Mouse (Mus musculus): ENCODE measurements around the gene Rps6kb1. TPM values are rescaled to one million over a fixed set of nuclear protein-coding genes. Genes with fewer than 3 reads are reported as not detected.

The Rps6kb1 gene
- polyA plus RNA-seq, 1 experiment from 2014 or later, result 66.4 TPM

GRCm38 (mm10) chr11:86516620-86517019, 28.0 kb downstream of the Rps6kb1 start:
- DNase-seq (ENCODE audit: low spot score) (no peak), ATAC-seq (replicated peaks; ENCODE audit: low FRiP score) (no peak)
- Histone ChIP-seq H3K4me1 (replicated peaks; ENCODE audit: control insufficient read depth, insufficient read depth, low read length) (no peaks in the 10 kb centered on the region), H3K36me3 (ENCODE audit: control insufficient read depth, insufficient read depth, low read length) (peaks cover 10% of the 10 kb centered on the region), H3K9ac (ENCODE audit: low read length) (no peak overlapping the region), H3K27ac (ENCODE audit: low read depth, low read length) (no peak overlapping the region), H3K4me2 (ENCODE audit: low read depth, low read length, severe bottlenecking) (no peak overlapping the region), H3K9me3 (ENCODE audit: control insufficient read depth, low read length) (no peaks in the 10 kb centered on the region), H3K4me3 (ENCODE audit: low read depth, low read length) (no peak overlapping the region), H3K27me3 (ENCODE audit: control insufficient read depth, insufficient read depth, low read length) (no peaks in the 10 kb centered on the region)
- WGBS, result 89% methylated on average over 3 of the region's 3 CpGs

- Histone ChIP-seq H3K9me3 (ENCODE audit: control insufficient read depth, low read length) (no peaks in the 10 kb centered on the region), H3K4me2 (ENCODE audit: low read depth, low read length, severe bottlenecking) (no peak overlapping the region), H3K36me3 (ENCODE audit: control insufficient read depth, insufficient read depth, low read length) (peaks cover 6% of the 10 kb centered on the region; the same call in 1 of the 2 replicates), H3K4me1 (replicated peaks; ENCODE audit: control insufficient read depth, insufficient read depth, low read length) (no peaks in the 10 kb centered on the region), H3K27ac (ENCODE audit: low read depth, low read length) (no peak overlapping the region), H3K27me3 (ENCODE audit: control insufficient read depth, insufficient read depth, low read length) (no peaks in the 10 kb centered on the region), H3K4me3 (ENCODE audit: low read depth, low read length) (no peak overlapping the region), H3K9ac (ENCODE audit: low read length) (no peak overlapping the region)
- no peak for DNase-seq (ENCODE audit: low spot score)
- WGBS, result 90% methylated on average over 2 of the region's 2 CpGs
- no peak for ATAC-seq (replicated peaks; ENCODE audit: low FRiP score)
Measured at GRCm38 (mm10) chr11:86507991-86508390, 36.6 kb downstream of the Rps6kb1 start.

GRCm38 (mm10) chr11:86507334-86507733, 37.3 kb downstream of the Rps6kb1 start:
- no peak overlapping the region for H3K27ac ChIP-seq (ENCODE audit: low read depth, low read length)
- no peak overlapping the region for H3K4me3 ChIP-seq (ENCODE audit: low read depth, low read length)
- H3K27me3 ChIP-seq (ENCODE audit: control insufficient read depth, insufficient read depth, low read length), result no peaks in the 10 kb centered on the region
- WGBS, result 90% methylated on average over 2 of the region's 2 CpGs
- ATAC-seq (replicated peaks; ENCODE audit: low FRiP score) (no peak), DNase-seq (ENCODE audit: low spot score) (no peak)
- H3K36me3 ChIP-seq (ENCODE audit: control insufficient read depth, insufficient read depth, low read length), result peaks cover 6% of the 10 kb centered on the region; the same call in 1 of the 2 replicates
- H3K4me2 ChIP-seq (ENCODE audit: low read depth, low read length, severe bottlenecking), result no peak overlapping the region
- H3K4me1 ChIP-seq (replicated peaks; ENCODE audit: control insufficient read depth, insufficient read depth, low read length), result no peaks in the 10 kb centered on the region
- H3K9ac ChIP-seq (ENCODE audit: low read length), result no peak overlapping the region
- no peaks in the 10 kb centered on the region for H3K9me3 ChIP-seq (ENCODE audit: control insufficient read depth, low read length)

- no peaks in the 10 kb centered on the region; the same call in 1 of the 2 replicates for H3K36me3 ChIP-seq (ENCODE audit: control insufficient read depth, insufficient read depth, low read length)
- ATAC-seq (replicated peaks; ENCODE audit: low FRiP score) (no peak), DNase-seq (ENCODE audit: low spot score) (no peak)
- H3K27me3 ChIP-seq (ENCODE audit: control insufficient read depth, insufficient read depth, low read length), result no peaks in the 10 kb centered on the region
- H3K9me3 ChIP-seq (ENCODE audit: control insufficient read depth, low read length), result no peaks in the 10 kb centered on the region
- H3K4me1 ChIP-seq (replicated peaks; ENCODE audit: control insufficient read depth, insufficient read depth, low read length), result no peaks in the 10 kb centered on the region
- no peak overlapping the region for H3K4me2 ChIP-seq (ENCODE audit: low read depth, low read length, severe bottlenecking)
- no peak overlapping the region for H3K9ac ChIP-seq (ENCODE audit: low read length)
- H3K4me3 ChIP-seq (ENCODE audit: low read depth, low read length), result no peak overlapping the region
- 97% methylated on average over 2 of the region's 2 CpGs for WGBS
- H3K27ac ChIP-seq (ENCODE audit: low read depth, low read length), result no peak overlapping the region
Measured at GRCm38 (mm10) chr11:86503121-86503520, 41.5 kb downstream of the Rps6kb1 start.

- H3K36me3 ChIP-seq (ENCODE audit: control insufficient read depth, insufficient read depth, low read length), result no peaks in the 10 kb centered on the region; the same call in 1 of the 2 replicates
- 91% methylated on average over 1 of the region's 1 CpGs for WGBS
Measured at GRCm38 (mm10) chr11:86500795-86501194, 43.8 kb downstream of the Rps6kb1 start.

GRCm38 (mm10) chr11:86497908-86498307, 46.7 kb downstream of the Rps6kb1 start:
- H3K9ac ChIP-seq (ENCODE audit: low read length), result no peak overlapping the region
- ATAC-seq (replicated peaks; ENCODE audit: low FRiP score) (no peak), DNase-seq (ENCODE audit: low spot score) (no peak)
- 72% methylated on average over 3 of the region's 3 CpGs for WGBS
- H3K9me3 ChIP-seq (ENCODE audit: control insufficient read depth, low read length), result no peaks in the 10 kb centered on the region
- H3K36me3 ChIP-seq (ENCODE audit: control insufficient read depth, insufficient read depth, low read length), result no peaks in the 10 kb centered on the region; the same call in 1 of the 2 replicates
- no peak overlapping the region for H3K4me3 ChIP-seq (ENCODE audit: low read depth, low read length)
- H3K4me1 ChIP-seq (replicated peaks; ENCODE audit: control insufficient read depth, insufficient read depth, low read length), result no peaks in the 10 kb centered on the region
- no peak overlapping the region for H3K27ac ChIP-seq (ENCODE audit: low read depth, low read length)
- no peaks in the 10 kb centered on the region for H3K27me3 ChIP-seq (ENCODE audit: control insufficient read depth, insufficient read depth, low read length)
- H3K4me2 ChIP-seq (ENCODE audit: low read depth, low read length, severe bottlenecking), result no peak overlapping the region

More at GRCm38 (mm10) chr11:86500795-86501194, 43.8 kb downstream of the Rps6kb1 start:
- no peak overlapping the region for H3K4me2 ChIP-seq (ENCODE audit: low read depth, low read length, severe bottlenecking)
- no peaks in the 10 kb centered on the region for H3K4me1 ChIP-seq (replicated peaks; ENCODE audit: control insufficient read depth, insufficient read depth, low read length)
- no peak overlapping the region for H3K9ac ChIP-seq (ENCODE audit: low read length)
- no peaks in the 10 kb centered on the region for H3K9me3 ChIP-seq (ENCODE audit: control insufficient read depth, low read length)
- ATAC-seq (replicated peaks; ENCODE audit: low FRiP score) (no peak), DNase-seq (ENCODE audit: low spot score) (no peak)
- no peak overlapping the region for H3K27ac ChIP-seq (ENCODE audit: low read depth, low read length)
- H3K4me3 ChIP-seq (ENCODE audit: low read depth, low read length), result no peak overlapping the region
- no peaks in the 10 kb centered on the region for H3K27me3 ChIP-seq (ENCODE audit: control insufficient read depth, insufficient read depth, low read length)

GRCm38 (mm10) chr11:86497356-86497755, 47.2 kb downstream of the Rps6kb1 start:
- DNase-seq (ENCODE audit: low spot score) (no peak), ATAC-seq (replicated peaks; ENCODE audit: low FRiP score) (no peak)
- no peak overlapping the region for H3K9ac ChIP-seq (ENCODE audit: low read length)
- no peak overlapping the region for H3K4me3 ChIP-seq (ENCODE audit: low read depth, low read length)
- H3K4me2 ChIP-seq (ENCODE audit: low read depth, low read length, severe bottlenecking), result no peak overlapping the region
- H3K27me3 ChIP-seq (ENCODE audit: control insufficient read depth, insufficient read depth, low read length), result no peaks in the 10 kb centered on the region
- 97% methylated on average over 1 of the region's 1 CpGs for WGBS
- no peaks in the 10 kb centered on the region for H3K36me3 ChIP-seq (ENCODE audit: control insufficient read depth, insufficient read depth, low read length)
- no peak overlapping the region for H3K27ac ChIP-seq (ENCODE audit: low read depth, low read length)
- no peaks in the 10 kb centered on the region for H3K4me1 ChIP-seq (replicated peaks; ENCODE audit: control insufficient read depth, insufficient read depth, low read length)
- no peaks in the 10 kb centered on the region for H3K9me3 ChIP-seq (ENCODE audit: control insufficient read depth, low read length)

- no peaks in the 10 kb centered on the region for H3K36me3 ChIP-seq (ENCODE audit: control insufficient read depth, insufficient read depth, low read length)
- no peak overlapping the region for H3K27ac ChIP-seq (ENCODE audit: low read depth, low read length)
- ATAC-seq (replicated peaks; ENCODE audit: low FRiP score), result no peak
- H3K9me3 ChIP-seq (ENCODE audit: control insufficient read depth, low read length), result no peaks in the 10 kb centered on the region
- no peak overlapping the region for H3K9ac ChIP-seq (ENCODE audit: low read length)
- WGBS, result 92% methylated on average over 1 of the region's 1 CpGs
- H3K4me3 ChIP-seq (ENCODE audit: low read depth, low read length), result no peak overlapping the region
- no peak overlapping the region for H3K4me2 ChIP-seq (ENCODE audit: low read depth, low read length, severe bottlenecking)
- H3K27me3 ChIP-seq (ENCODE audit: control insufficient read depth, insufficient read depth, low read length), result no peaks in the 10 kb centered on the region
- no peak for DNase-seq (ENCODE audit: low spot score)
- H3K4me1 ChIP-seq (replicated peaks; ENCODE audit: control insufficient read depth, insufficient read depth, low read length), result no peaks in the 10 kb centered on the region
Measured at GRCm38 (mm10) chr11:86490782-86491181, 53.8 kb downstream of the Rps6kb1 start.

- Histone ChIP-seq H3K27me3 (ENCODE audit: control insufficient read depth, insufficient read depth, low read length) (no peaks in the 10 kb centered on the region), H3K4me1 (replicated peaks; ENCODE audit: control insufficient read depth, insufficient read depth, low read length) (no peaks in the 10 kb centered on the region), H3K4me2 (ENCODE audit: low read depth, low read length, severe bottlenecking) (peak overlapping the region; percentile 83), H3K4me3 (ENCODE audit: low read depth, low read length) (peak overlapping the region; percentile 45), H3K9me3 (ENCODE audit: control insufficient read depth, low read length) (no peaks in the 10 kb centered on the region), H3K9ac (ENCODE audit: low read length) (peak overlapping the region; percentile 60), H3K27ac (ENCODE audit: low read depth, low read length) (no peak overlapping the region), H3K36me3 (ENCODE audit: control insufficient read depth, insufficient read depth, low read length) (no peaks in the 10 kb centered on the region)
- under 1% methylated on average over 25 of the region's 25 CpGs for WGBS
- peak; percentile 48 for ATAC-seq (replicated peaks; ENCODE audit: low FRiP score)
- peak; percentile 75 for DNase-seq (ENCODE audit: low spot score)
Measured at GRCm38 (mm10) chr11:86484910-86485510, 59.6 kb downstream of the Rps6kb1 start.

Data from forebrain, embryonic 11.5 days (tissue).